Mouse (Mus musculus): Measurements from ENCODE around the gene Fam110a. TPM values are rescaled to one million over a fixed set of nuclear protein-coding genes. Genes with fewer than 3 reads are reported as not detected.
"Not testable (repeated sequence)": the region's sequence is repeated elsewhere in the genome, so short reads cannot be mapped to it uniquely, and the experiment has no call there.

Fam110a gene
- total and polyA plus RNA-seq, 2 experiments from 2014 or later: 25.4 to 36.5 TPM

GRCm38 (mm10) chr2:151997776-151998504 is 17.9 kb upstream of the Fam110a start:
- no peak overlapping the region for H3K27ac ChIP-seq

DNA sequence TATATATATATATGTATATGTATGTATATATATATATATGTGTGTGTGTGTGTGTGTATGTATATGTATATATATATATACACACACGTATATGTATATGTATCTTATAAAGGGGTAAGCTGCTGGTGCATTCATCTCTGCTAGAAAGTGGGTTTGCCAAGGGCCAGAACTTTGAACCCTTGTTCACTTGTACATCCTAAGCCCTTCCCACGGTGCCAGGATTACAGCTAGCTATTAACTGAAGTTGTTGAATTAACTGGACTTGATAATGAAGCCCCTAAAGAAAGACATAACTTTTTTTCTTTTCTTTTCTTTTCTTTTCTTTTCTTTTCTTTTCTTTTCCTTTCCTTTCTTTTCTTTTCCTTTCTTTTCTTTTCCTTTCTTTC is 17.2 kb upstream of the Fam110a start:
- not testable (repeated sequence) for ATAC-seq; H3K27me3 ChIP-seq (ENCODE audit: insufficient read depth, low read length); H3K4me1 ChIP-seq (ENCODE audit: insufficient read depth, low read length); H3K27ac ChIP-seq; H3K4me2 ChIP-seq (ENCODE audit: low read depth, low read length); H3K9me3 ChIP-seq (ENCODE audit: low read length); H3K9ac ChIP-seq (replicated peaks; ENCODE audit: low read length); DNase-seq (ENCODE audit: low spot score); H3K4me3 ChIP-seq (ENCODE audit: low read length); H3K36me3 ChIP-seq (ENCODE audit: insufficient read depth, low read length)
- WGBS: 53% methylated on average over 2 of the region's 2 CpGs

More at GRCm38 (mm10) chr2:151997776-151998504, 17.9 kb upstream of the Fam110a start:
- H3K4me1 ChIP-seq (ENCODE audit: insufficient read depth, low read length): no peaks in the 10 kb centered on the region
- H3K36me3 ChIP-seq (ENCODE audit: insufficient read depth, low read length): no peaks in the 10 kb centered on the region
- H3K9ac ChIP-seq (replicated peaks; ENCODE audit: low read length): no peak overlapping the region
- DNase-seq (ENCODE audit: low spot score) (no peak), ATAC-seq (no peak)
- 54% methylated on average over 8 of the region's 8 CpGs for WGBS
- no peak overlapping the region for H3K4me3 ChIP-seq (ENCODE audit: low read length)
- no peaks in the 10 kb centered on the region for H3K9me3 ChIP-seq (ENCODE audit: low read length)
- peaks cover 8% of the 10 kb centered on the region; the same call in 1 of the 2 replicates for H3K27me3 ChIP-seq (ENCODE audit: insufficient read depth, low read length)
- H3K4me2 ChIP-seq (ENCODE audit: low read depth, low read length): no peak overlapping the region
- no peak for TF ChIP-seq CTCF (IDR thresholded peaks at IDR 0.05; ENCODE audit: low read depth)

DNA sequence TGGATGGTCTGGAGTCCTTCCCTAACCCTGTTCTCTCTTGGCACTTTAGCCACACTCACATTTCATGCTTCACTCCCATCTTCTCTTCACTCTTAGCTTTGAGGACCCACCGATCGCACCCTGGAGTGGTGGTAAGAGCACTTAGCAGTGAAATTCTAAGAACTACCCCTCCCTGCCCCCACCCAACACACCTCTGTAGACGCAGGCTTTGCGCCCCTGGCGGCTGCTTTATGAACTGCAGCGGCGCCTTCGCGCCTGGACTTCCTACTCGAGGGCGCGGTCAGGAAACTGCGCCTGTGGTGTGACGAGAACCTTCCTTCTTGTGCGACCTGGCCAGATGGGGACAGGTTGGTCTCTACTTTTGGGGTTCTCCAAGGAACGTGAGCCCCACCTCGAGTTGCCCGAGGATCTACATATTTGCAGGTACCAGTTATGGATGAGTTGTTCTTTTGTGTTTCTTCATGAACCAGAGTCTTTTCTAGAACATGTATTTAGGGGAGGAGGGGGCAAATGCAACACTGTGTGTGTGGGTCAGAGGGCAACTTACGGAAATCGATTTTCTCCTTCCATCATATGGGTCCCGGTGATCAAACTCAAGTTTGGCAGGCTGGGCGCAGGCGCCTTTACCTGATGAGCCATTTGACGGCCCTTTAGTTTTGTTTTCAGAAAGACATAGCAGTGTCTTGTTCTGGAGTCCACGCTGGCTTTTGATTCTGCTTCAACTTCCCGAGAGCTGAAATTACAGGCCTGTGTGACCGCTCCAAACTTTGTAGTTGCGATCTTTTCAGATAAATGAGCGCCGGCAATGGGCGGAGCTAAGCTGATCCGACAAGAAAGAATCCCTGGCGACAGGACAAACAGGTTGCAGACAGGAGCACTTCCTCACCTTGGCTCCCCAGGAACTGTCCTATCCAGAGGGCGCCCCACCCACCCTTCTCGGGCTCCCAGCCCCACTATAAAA is 16.5 kb upstream of the Fam110a start, which contains the start of gene Slc52a3:
Slc52a3 (plus strand) TSS at position 283 of the 961 bp plus-strand sequence.
- H3K9ac ChIP-seq (replicated peaks; ENCODE audit: low read length): no peak within 1 kb of the TSS

GRCm38 (mm10) chr2:151994350-151995122 is 14.5 kb upstream of the Fam110a start:
- WGBS: 8% methylated on average over 22 of the region's 22 CpGs
- peak; percentile 91 for TF ChIP-seq CTCF (IDR thresholded peaks at IDR 0.05; ENCODE audit: low read depth)
- Histone ChIP-seq H3K9ac (replicated peaks; ENCODE audit: low read length) (no peak overlapping the region), H3K4me3 (ENCODE audit: low read length) (peak overlapping the region; percentile 3; the same call in 1 of the 2 replicates), H3K27me3 (ENCODE audit: insufficient read depth, low read length) (peaks cover 8% of the 10 kb centered on the region; the same call in 1 of the 2 replicates), H3K4me1 (ENCODE audit: insufficient read depth, low read length) (no peaks in the 10 kb centered on the region), H3K4me2 (ENCODE audit: low read depth, low read length) (peak overlapping the region; percentile 41), H3K27ac (no peak overlapping the region), H3K36me3 (ENCODE audit: insufficient read depth, low read length) (no peaks in the 10 kb centered on the region), H3K9me3 (ENCODE audit: low read length) (no peaks in the 10 kb centered on the region)
- DNase-seq (ENCODE audit: low spot score) (peak; percentile 86), ATAC-seq (no peak)

More for the DNA sequence above, 16.5 kb upstream of the Fam110a start, which contains the start of gene Slc52a3:
- Histone ChIP-seq H3K9me3 (ENCODE audit: low read length) (no peaks in the 10 kb centered on the region), H3K4me2 (ENCODE audit: low read depth, low read length) (0 out of 2 replicates have a peak within 1 kb of the TSS, but pooled peaks have one; percentile 13), H3K36me3 (ENCODE audit: insufficient read depth, low read length) (no peaks in the 10 kb centered on the region), H3K4me1 (ENCODE audit: insufficient read depth, low read length) (no peaks in the 10 kb centered on the region), H3K27me3 (ENCODE audit: insufficient read depth, low read length) (peaks cover 8% of the 10 kb centered on the region; the same call in 1 of the 2 replicates), H3K4me3 (ENCODE audit: low read length) (no peak within 1 kb of the TSS), H3K27ac (no peak within 1 kb of the TSS)
- ATAC-seq (peak; percentile 60), DNase-seq (ENCODE audit: low spot score) (peak; percentile 86)
- 9% methylated on average over 35 of the region's 35 CpGs for WGBS
- TF ChIP-seq CTCF (IDR thresholded peaks at IDR 0.05; ENCODE audit: low read depth): peak; percentile 98

GRCm38 (mm10) chr2:151991446-151991845 is 11.4 kb upstream of the Fam110a start:
- DNase-seq (ENCODE audit: low spot score) (no peak), ATAC-seq (peak; percentile 30)
- Histone ChIP-seq H3K4me3 (ENCODE audit: low read length) (no peak overlapping the region), H3K27me3 (ENCODE audit: insufficient read depth, low read length) (peaks cover 1% of the 10 kb centered on the region; the same call in 1 of the 2 replicates), H3K4me2 (ENCODE audit: low read depth, low read length) (no peak overlapping the region), H3K9me3 (ENCODE audit: low read length) (no peaks in the 10 kb centered on the region), H3K27ac (peak overlapping the region; percentile 58; the same call in 1 of the 2 replicates), H3K4me1 (ENCODE audit: insufficient read depth, low read length) (no peaks in the 10 kb centered on the region), H3K36me3 (ENCODE audit: insufficient read depth, low read length) (no peaks in the 10 kb centered on the region), H3K9ac (replicated peaks; ENCODE audit: low read length) (no peak overlapping the region)
- TF ChIP-seq CTCF (IDR thresholded peaks at IDR 0.05; ENCODE audit: low read depth): no peak
- 32% methylated on average over 5 of the region's 5 CpGs for WGBS

DNA sequence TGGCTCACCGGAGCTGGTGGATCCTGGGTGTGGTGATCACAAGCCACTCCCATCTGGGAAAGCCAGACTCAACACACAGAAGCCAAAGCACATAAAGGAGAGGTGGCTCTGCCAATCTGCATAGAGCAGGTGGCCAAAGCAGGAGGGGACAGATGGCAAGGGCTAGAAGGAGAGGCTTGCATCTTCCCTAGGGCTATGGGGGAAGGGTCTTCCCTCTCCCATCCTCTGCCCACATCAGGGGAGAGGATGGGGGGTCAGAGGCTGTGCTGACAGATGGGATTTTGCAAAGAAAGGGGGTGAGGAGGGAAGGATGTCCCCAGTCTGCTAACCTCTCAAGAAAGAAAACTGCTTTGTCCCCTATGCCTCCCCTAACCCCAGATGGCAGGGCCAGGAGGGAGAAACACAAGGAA is 11.0 kb upstream of the Fam110a start:
- Histone ChIP-seq H3K4me2 (ENCODE audit: low read depth, low read length) (no peak overlapping the region), H3K36me3 (ENCODE audit: insufficient read depth, low read length) (no peaks in the 10 kb centered on the region), H3K27me3 (ENCODE audit: insufficient read depth, low read length) (no peaks in the 10 kb centered on the region), H3K4me1 (ENCODE audit: insufficient read depth, low read length) (no peaks in the 10 kb centered on the region), H3K4me3 (ENCODE audit: low read length) (no peak overlapping the region), H3K9me3 (ENCODE audit: low read length) (no peaks in the 10 kb centered on the region), H3K9ac (replicated peaks; ENCODE audit: low read length) (no peak overlapping the region), H3K27ac (peak overlapping the region; percentile 58; the same call in 1 of the 2 replicates)
- peak; percentile 77 for DNase-seq (ENCODE audit: low spot score)
- TF ChIP-seq CTCF (IDR thresholded peaks at IDR 0.05; ENCODE audit: low read depth): no peak
- WGBS: 19% methylated on average over 1 of the region's 1 CpGs
- ATAC-seq: peak; percentile 84

All from hindbrain, postnatal 0 days (tissue).